Mouse (Mus musculus) midbrain, embryonic 13.5 days (tissue): ENCODE results near the gene Mapk8. TPM values are rescaled to one million over a fixed set of nuclear protein-coding genes. Genes with fewer than 3 reads are reported as not detected.

Experiments used
- ATAC-seq: fragments of 200-750 bp; cut with Nextera tagmentation; 2 replicates; pipeline ENCODE4 v1.8.0; 2017; ENCODE audit warnings: mild to moderate bottlenecking, moderate TSS enrichment, moderate library complexity
- H3K27ac ChIP-seq: fragments of 300-500 bp; sonication (generic); 2 replicates; pipeline ENCODE4 v1.5.1; 2015; ENCODE audit warnings: inconsistent platforms, mild to moderate bottlenecking, moderate library complexity
- H3K27me3 ChIP-seq: fragments of 300-500 bp; sonication (generic); 2 replicates; pipeline ENCODE4 v1.6.1; 2015; ENCODE audit warnings: mild to moderate bottlenecking, inconsistent platforms
- H3K36me3 ChIP-seq: fragments of 300-500 bp; sonication (generic); 2 replicates; pipeline ENCODE4 v1.6.1; 2015; ENCODE audit warnings: mild to moderate bottlenecking, inconsistent platforms
- H3K4me1 ChIP-seq: fragments of 300-500 bp; sonication (generic); replicated peaks from 2 replicates; pipeline ENCODE4 v1.6.1; 2015; ENCODE audit warnings: inconsistent platforms
- H3K4me2 ChIP-seq: fragments of 300-500 bp; sonication (generic); replicated peaks from 2 replicates; pipeline ENCODE4 v1.6.1; 2015; ENCODE audit warnings: moderate library complexity, mild to moderate bottlenecking, inconsistent platforms
- H3K4me3 ChIP-seq: fragments of 300-500 bp; sonication (generic); replicated peaks from 2 replicates; pipeline ENCODE4 v1.5.1; 2015; ENCODE audit warnings: mild to moderate bottlenecking, inconsistent platforms
- H3K9ac ChIP-seq: fragments of 300-500 bp; sonication (generic); replicated peaks from 2 replicates; pipeline ENCODE4 v1.6.1; 2015; ENCODE audit warnings: mild to moderate bottlenecking, inconsistent platforms
- H3K9me3 ChIP-seq: fragments of 300-500 bp; sonication (generic); 2 replicates; pipeline ENCODE4 v1.6.1; 2016; ENCODE audit warnings: mild to moderate bottlenecking, inconsistent platforms
- WGBS: fragments of 180-500 bp; shearing (Covaris S2); methylation state at CpG from one replicate; pipeline ENCODE4 v1.1.7; 2015; 5-methylcytosine and 5-hydroxymethylcytosine counted together
- polyA plus RNA-seq: library from polyadenylated mRNA; unstranded; fragments of >200 nt; fragmentation: Nextera tagmentation; extraction: Ambion mirVana; gene quantifications from 2 replicates; pipeline ENCODE4 v1.2.1, GENCODE M21; 2015

Gene Mapk8
- polyA plus RNA-seq, 1 experiment from 2014 or later = 37.6 TPM

DNA sequence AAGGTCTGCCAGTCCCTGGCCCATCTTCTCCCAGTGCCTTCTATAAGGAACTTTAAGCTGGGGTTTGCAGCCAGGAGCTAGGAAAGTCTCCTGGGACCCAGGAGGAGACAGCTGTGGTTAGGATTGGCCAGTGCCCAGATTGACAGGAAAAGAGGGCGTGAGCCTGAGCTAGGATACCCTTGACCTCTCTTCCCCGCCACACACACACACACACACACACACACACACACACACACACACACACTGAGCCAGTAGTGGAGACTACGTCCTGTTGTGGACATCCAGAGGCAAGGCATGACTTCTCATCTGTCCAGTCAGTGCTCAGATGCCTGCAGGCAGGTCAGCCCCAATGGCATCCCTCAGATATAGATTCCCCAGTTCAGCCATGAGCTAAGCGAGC lies 85.4 kb downstream of the Mapk8 start:
- ATAC-seq = no peak
- no peak overlapping the region for H3K4me3 ChIP-seq
- 66% methylated on average over 4 of the region's 4 CpGs for WGBS
- H3K27ac ChIP-seq = no peak overlapping the region
- no peaks in the 10 kb centered on the region for H3K27me3 ChIP-seq
- H3K4me1 ChIP-seq = peaks cover 11% of the 10 kb centered on the region
- H3K9me3 ChIP-seq = no peaks in the 10 kb centered on the region
- H3K4me2 ChIP-seq = no peak overlapping the region
- H3K36me3 ChIP-seq = no peaks in the 10 kb centered on the region
- H3K9ac ChIP-seq = no peak overlapping the region

DNA sequence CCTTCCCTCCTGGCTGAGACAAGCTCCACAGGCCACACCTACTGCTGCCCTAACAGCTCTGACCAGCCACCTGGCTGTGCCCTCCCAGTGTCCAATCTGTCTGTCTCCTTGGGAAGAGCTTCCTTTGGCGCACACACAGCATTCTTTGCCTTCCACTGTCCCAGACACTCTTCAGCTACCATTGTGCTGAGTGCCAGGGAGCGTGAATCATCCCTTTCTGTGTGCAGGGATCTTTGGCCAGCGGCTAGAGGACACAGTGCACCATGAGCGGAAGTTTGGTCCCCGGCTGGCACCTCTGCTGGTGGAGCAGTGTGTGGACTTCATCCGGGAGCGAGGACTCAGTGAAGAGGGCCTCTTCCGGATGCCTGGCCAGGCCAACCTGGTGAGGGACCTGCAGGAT lies 88.1 kb downstream of the Mapk8 start:
- Histone ChIP-seq H3K9ac (no peak overlapping the region), H3K9me3 (no peaks in the 10 kb centered on the region), H3K4me1 (peaks cover 11% of the 10 kb centered on the region), H3K4me2 (no peak overlapping the region), H3K36me3 (no peaks in the 10 kb centered on the region), H3K27ac (no peak overlapping the region), H3K27me3 (no peaks in the 10 kb centered on the region), H3K4me3 (no peak overlapping the region)
- 93% methylated on average over 8 of the region's 8 CpGs for WGBS
- no peak for ATAC-seq

DNA sequence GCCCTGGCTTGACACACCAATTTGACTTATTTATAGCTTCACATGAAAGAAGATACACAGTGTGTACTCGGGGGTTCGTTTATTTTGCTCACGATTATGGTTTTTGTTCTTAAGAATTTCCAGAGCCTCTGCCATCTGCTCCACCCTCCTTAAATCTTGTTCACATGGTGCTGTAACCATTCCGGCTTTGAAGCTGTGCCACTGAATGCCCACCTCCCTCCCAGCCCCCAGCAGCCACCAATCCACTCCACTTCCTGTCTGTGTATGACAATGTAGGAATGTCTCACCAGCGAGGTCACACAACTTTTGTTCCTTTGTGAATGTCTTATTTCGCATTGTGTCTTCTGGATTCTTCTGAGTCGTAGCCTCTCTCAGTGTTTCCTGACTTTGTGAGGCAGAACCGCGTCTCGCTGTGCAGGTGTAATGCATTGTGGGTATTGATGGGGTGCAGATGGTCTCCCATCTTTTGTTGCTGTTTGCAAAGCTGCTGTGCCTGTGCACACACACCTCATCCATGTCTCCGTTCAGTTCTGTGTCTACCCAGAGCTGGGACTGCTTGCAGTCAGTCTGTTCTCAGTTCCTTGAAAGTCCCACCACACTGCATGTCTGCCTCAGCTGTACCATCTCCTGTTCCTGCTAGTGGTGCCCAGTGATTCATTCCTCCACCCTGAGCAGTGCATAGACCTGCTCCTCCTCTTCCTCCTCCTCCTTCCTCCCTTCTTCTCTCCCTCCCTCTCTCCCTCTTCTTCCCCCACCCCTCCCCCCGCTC lies 89.2 kb downstream of the Mapk8 start:
- no peaks in the 10 kb centered on the region for H3K36me3 ChIP-seq
- WGBS = 71% methylated on average over 12 of the region's 12 CpGs
- H3K4me3 ChIP-seq = no peak overlapping the region
- peaks cover 2% of the 10 kb centered on the region; the same call in 1 of the 2 replicates for H3K27me3 ChIP-seq
- H3K9me3 ChIP-seq = no peaks in the 10 kb centered on the region
- H3K9ac ChIP-seq = no peak overlapping the region
- H3K4me1 ChIP-seq = peaks cover 5% of the 10 kb centered on the region
- no peak for ATAC-seq
- no peak overlapping the region for H3K27ac ChIP-seq
- H3K4me2 ChIP-seq = no peak overlapping the region

DNA sequence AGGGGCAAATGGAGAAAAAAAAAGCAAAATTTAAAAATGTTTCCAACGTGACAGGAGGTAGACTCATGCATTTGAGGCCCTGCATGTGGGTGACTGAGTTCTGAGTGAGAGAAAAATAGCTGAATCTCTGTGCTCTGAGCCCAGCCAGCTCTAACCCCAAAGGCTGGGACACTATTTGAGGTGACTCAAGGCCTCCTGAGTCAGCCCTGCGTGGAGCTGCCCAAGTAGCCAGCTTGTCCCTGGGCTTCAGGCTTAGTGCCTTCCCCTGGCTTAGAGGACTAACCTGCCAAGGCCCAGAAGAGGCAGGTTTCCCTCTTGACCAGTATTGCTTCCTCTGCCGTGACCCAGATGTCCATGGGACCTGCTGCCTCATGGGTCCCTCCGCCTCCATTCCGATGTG lies 91.7 kb downstream of the Mapk8 start:
- H3K27me3 ChIP-seq = peaks cover 27% of the 10 kb centered on the region
- no peak overlapping the region for H3K9ac ChIP-seq
- WGBS = 85% methylated on average over 5 of the region's 5 CpGs
- no peaks in the 10 kb centered on the region for H3K36me3 ChIP-seq
- no peak overlapping the region for H3K4me3 ChIP-seq
- no peaks in the 10 kb centered on the region for H3K9me3 ChIP-seq
- no peak for ATAC-seq
- no peak overlapping the region for H3K4me2 ChIP-seq
- H3K27ac ChIP-seq = no peak overlapping the region
- H3K4me1 ChIP-seq = peaks cover 6% of the 10 kb centered on the region

DNA sequence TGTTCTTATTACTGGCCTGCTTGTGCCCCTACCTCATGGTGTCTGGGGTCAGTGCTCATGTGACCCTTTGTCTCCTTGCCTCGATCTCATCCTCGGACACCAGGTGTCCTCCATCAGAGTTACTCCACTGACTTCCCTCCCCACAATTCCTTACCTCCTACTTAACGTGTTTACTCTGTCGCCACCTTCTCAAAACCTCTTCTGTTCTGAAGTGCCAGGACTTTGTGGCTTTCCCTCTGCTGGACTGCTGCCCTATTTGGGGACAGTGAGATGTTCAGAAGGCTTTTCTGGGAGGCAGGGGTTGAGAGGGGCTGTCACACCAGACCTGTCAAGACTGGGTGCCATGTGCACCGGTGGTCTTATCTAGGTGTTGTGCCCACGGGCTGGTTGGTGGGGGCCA lies 94.1 kb downstream of the Mapk8 start:
- Histone ChIP-seq H3K9me3 (no peaks in the 10 kb centered on the region), H3K4me2 (no peak overlapping the region), H3K36me3 (no peaks in the 10 kb centered on the region), H3K9ac (no peak overlapping the region), H3K4me1 (peaks cover 6% of the 10 kb centered on the region), H3K27me3 (peaks cover 47% of the 10 kb centered on the region), H3K27ac (no peak overlapping the region), H3K4me3 (no peak overlapping the region)
- no peak for ATAC-seq
- WGBS = 84% methylated on average over 6 of the region's 6 CpGs

DNA sequence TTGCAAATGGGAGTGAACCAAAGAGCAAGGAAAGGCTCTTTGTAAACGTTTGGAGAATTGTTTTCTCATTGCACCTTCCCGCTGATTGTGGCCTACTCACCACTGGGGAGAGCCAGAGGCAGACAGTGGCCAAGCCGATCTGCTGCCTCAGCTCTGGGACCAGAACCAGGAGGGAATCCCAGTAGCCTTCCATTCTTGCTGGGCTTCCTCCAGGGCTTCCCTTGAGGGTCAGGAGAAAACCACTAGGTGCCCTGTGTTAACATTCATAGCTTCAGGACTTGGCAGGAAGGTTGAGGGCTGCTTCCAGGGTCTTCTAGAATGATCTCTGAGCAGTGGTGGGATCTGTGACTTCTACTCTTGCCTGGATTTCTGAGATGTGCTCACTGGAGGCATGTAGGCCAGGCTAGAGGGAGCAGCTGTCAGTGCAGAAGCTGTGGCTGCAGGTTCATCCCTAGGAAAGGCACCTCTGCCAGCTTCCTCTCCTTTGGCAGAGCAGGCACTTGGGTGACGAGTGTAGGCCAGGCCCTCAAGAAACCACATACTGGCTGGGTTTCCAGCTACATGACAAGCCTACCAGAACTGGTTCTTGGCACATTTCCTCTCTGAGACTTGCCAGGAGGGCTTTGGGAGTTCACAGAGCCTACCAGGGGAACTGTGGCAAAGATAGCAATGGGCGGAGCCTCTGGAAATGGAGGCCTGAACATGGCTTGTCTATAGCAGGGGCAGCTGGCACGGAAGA lies 94.8 kb downstream of the Mapk8 start:
- Histone ChIP-seq H3K9ac (no peak overlapping the region), H3K27ac (no peak overlapping the region), H3K4me3 (no peak overlapping the region), H3K4me2 (no peak overlapping the region), H3K27me3 (peaks cover 47% of the 10 kb centered on the region), H3K36me3 (no peaks in the 10 kb centered on the region), H3K4me1 (peaks cover 6% of the 10 kb centered on the region), H3K9me3 (no peaks in the 10 kb centered on the region)
- no peak for ATAC-seq
- WGBS = 77% methylated on average over 6 of the region's 6 CpGs

DNA sequence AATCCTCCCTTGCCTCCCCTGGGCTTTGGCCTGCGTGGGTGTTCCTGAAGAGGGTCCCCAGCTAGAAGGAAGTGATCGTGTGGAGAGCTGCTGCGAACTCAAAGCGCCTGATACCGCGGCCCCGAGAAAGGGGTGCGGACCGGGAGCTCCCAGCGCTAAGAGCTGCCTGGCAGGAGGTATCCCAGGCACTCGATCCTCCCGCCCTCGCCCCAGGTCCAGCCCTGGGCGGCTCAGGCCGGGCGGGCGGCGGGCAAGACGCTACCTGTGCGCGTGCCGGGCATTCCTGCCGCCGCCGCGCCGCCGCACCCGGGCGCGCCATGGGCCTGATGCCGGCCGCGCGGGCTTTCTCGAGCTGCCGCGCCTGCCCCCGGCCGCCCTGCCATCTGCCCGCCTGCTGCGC lies 95.9 kb downstream of the Mapk8 start:
- ATAC-seq = no peak
- Histone ChIP-seq H3K4me2 (peak overlapping the region; percentile 75), H3K27me3 (peaks cover 47% of the 10 kb centered on the region), H3K27ac (no peak overlapping the region), H3K9me3 (no peaks in the 10 kb centered on the region), H3K36me3 (no peaks in the 10 kb centered on the region), H3K4me3 (peak overlapping the region; percentile 45), H3K4me1 (peaks cover 6% of the 10 kb centered on the region), H3K9ac (peak overlapping the region; percentile 64)
- 1% methylated on average over 20 of the region's 42 CpGs for WGBS

DNA sequence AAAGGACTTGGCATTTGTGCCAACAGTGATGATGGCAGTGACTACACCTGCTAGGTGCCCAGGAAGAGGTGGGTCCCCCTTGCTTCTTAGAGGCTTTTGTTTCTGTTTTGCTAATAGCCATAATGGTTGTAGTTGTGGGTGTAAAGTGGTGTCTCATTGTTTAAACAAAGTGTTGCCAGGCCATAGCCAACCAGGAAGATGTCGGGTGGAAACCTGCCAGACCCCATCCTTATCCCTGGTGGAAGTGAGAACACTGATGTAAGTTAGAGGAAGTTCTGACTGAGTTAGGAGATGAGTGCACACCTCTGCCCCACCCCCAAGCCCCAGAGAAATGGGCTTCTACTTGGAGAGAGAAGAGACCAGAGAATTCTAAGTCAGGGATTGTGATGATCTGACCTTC lies 98.8 kb downstream of the Mapk8 start:
- H3K36me3 ChIP-seq = no peaks in the 10 kb centered on the region
- no peak overlapping the region for H3K27ac ChIP-seq
- H3K9me3 ChIP-seq = no peaks in the 10 kb centered on the region
- H3K4me2 ChIP-seq = no peak overlapping the region
- ATAC-seq = no peak
- H3K27me3 ChIP-seq = peaks cover 47% of the 10 kb centered on the region
- no peak overlapping the region for H3K9ac ChIP-seq
- peaks cover 6% of the 10 kb centered on the region for H3K4me1 ChIP-seq
- WGBS = 88% methylated on average over 1 of the region's 1 CpGs
- no peak overlapping the region for H3K4me3 ChIP-seq

DNA sequence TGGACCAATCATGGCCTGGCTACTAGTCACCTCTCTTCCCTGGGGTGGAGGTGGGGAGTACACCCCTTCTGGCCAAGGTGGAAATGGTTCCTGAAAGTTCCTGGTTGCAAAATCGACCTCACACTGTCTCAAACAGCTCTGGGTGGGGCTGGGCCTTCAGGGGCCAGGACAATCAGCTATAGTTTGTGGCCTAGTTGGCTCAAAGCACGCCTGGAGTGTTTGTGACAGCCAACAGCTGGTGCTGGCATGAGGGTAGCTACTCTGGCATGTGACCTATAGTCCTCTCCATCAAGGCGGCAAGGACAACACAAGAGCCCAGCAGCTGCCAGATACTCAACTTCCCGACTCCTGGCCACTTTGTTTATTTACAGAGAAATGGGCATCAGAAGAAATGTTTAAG lies 99.2 kb downstream of the Mapk8 start:
- Histone ChIP-seq H3K9me3 (no peaks in the 10 kb centered on the region), H3K4me3 (no peak overlapping the region), H3K9ac (no peak overlapping the region), H3K27ac (no peak overlapping the region), H3K4me1 (peaks cover 6% of the 10 kb centered on the region), H3K36me3 (no peaks in the 10 kb centered on the region), H3K27me3 (peaks cover 45% of the 10 kb centered on the region), H3K4me2 (no peak overlapping the region)
- ATAC-seq = no peak
- WGBS = 74% methylated on average over 4 of the region's 4 CpGs

DNA sequence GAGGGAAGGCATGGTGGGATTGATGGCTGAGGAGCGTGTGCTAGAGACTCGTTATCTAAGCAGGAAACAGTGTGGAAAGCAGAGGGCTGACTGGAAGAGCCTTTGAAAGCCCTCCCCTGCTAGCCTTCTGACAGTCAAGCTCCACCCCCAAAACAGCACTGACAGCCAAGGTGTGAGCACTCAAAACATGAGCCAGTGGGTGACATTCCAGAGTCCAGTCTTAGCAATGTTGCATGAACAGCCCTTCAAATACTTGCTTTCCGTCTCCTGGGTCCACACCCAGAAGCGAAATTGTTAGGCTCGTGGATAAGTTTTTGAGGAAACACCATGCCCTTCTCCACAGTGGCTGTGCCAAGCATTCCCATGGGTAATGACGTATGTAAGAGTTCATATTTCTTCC lies 100.4 kb downstream of the Mapk8 start:
- no peaks in the 10 kb centered on the region for H3K9me3 ChIP-seq
- H3K36me3 ChIP-seq = no peaks in the 10 kb centered on the region
- 80% methylated on average over 6 of the region's 6 CpGs for WGBS
- peaks cover 6% of the 10 kb centered on the region for H3K4me1 ChIP-seq
- no peak overlapping the region for H3K4me2 ChIP-seq
- no peak overlapping the region for H3K4me3 ChIP-seq
- no peak overlapping the region for H3K9ac ChIP-seq
- H3K27me3 ChIP-seq = peaks cover 33% of the 10 kb centered on the region
- no peak overlapping the region for H3K27ac ChIP-seq
- no peak for ATAC-seq

DNA sequence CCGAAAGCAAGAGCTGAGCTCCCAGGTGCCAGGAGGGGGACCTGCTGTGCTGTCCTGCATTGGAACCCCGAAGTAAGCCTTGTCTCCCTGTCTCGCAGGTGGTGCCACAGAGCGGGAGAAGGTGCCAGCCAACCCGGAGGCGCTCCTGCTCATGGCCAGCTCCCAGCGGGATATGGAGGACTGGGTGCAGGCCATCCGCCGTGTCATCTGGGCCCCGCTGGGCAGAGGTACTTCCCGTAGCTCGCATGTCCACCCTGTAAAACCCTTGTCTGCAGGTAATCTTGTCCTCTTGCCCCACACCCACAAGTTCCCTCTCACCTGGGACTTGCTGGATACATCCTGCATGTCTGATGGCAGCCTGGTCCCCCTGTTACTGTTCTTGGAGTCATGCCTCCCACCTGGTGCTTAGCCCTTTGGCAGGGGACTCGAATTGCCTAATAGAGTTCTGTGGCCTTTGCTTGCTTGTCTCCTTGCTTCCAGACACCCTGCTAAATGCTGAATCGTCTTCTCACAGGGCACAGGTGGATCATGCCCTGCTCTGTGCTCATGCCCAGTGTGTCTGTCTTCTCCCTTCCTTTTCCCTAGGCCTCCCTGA lies 103.7 kb downstream of the Mapk8 start:
- no peaks in the 10 kb centered on the region for H3K4me1 ChIP-seq
- 91% methylated on average over 14 of the region's 14 CpGs for WGBS

DNA sequence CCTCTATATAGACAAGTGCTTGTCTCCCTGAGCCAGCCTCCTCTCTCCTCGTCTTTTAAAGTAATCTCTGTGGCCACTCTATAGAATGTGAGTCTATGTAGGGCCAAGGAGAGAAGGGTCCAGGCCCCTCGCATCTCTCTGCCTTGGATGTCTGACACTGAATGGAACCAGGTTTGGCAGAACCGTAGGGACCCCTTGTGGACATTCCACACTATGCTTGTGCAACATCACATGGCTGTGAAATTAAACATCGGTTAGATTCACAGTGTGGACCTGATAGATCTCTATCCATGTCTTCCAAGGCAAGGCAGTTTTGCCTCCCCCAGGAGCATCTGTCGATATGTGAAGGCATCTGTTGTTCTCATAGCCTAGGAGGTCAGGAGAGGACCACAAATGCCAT lies 108.3 kb downstream of the Mapk8 start:
- H3K4me2 ChIP-seq = no peak overlapping the region
- no peak overlapping the region for H3K9ac ChIP-seq
- WGBS = 72% methylated on average over 5 of the region's 5 CpGs
- no peak overlapping the region for H3K27ac ChIP-seq
- no peaks in the 10 kb centered on the region for H3K4me1 ChIP-seq
- ATAC-seq = no peak
- H3K9me3 ChIP-seq = no peaks in the 10 kb centered on the region
- no peaks in the 10 kb centered on the region for H3K36me3 ChIP-seq
- no peaks in the 10 kb centered on the region for H3K27me3 ChIP-seq
- no peak overlapping the region for H3K4me3 ChIP-seq

More for the DNA sequence above, 103.7 kb downstream of the Mapk8 start:
- no peak overlapping the region for H3K4me2 ChIP-seq
- no peak overlapping the region for H3K27ac ChIP-seq
- no peak overlapping the region for H3K9ac ChIP-seq
- no peaks in the 10 kb centered on the region for H3K36me3 ChIP-seq
- no peak for ATAC-seq
- no peaks in the 10 kb centered on the region for H3K9me3 ChIP-seq
- H3K27me3 ChIP-seq = no peaks in the 10 kb centered on the region
- H3K4me3 ChIP-seq = no peak overlapping the region
